Mouse (Mus musculus) midbrain, embryonic 15.5 days (tissue): ENCODE measurements at regions not wholly inside any gene's neighbourhood (a gene's known extent, or its start where the extent isn't known, plus 50 kb on each side); places are given as distances from the start of the nearest gene placed in this dataset.

Experiments used
- ATAC-seq: fragments of 200-750 bp; cut with Nextera tagmentation; replicated peaks from 2 replicates; pipeline ENCODE4 v1.8.0; 2017; ENCODE audit warnings: moderate TSS enrichment
- H3K27ac ChIP-seq: fragments of 300-500 bp; sonication (generic); 2 replicates; pipeline ENCODE4 v1.5.1; 2015; ENCODE audit warnings: mild to moderate bottlenecking, inconsistent platforms
- H3K27me3 ChIP-seq: fragments of 300-500 bp; sonication (generic); replicated peaks from 2 replicates; pipeline ENCODE4 v1.6.1; 2015; ENCODE audit warnings: inconsistent platforms
- H3K36me3 ChIP-seq: fragments of 300-500 bp; sonication (generic); replicated peaks from 2 replicates; pipeline ENCODE4 v1.6.1; 2015; ENCODE audit warnings: inconsistent platforms
- H3K4me1 ChIP-seq: fragments of 300-500 bp; sonication (generic); 2 replicates; pipeline ENCODE4 v1.6.1; 2015; ENCODE audit warnings: inconsistent platforms
- H3K4me2 ChIP-seq: fragments of 300-500 bp; sonication (generic); 2 replicates; pipeline ENCODE4 v1.6.1; 2015; ENCODE audit warnings: inconsistent platforms, mild to moderate bottlenecking, moderate library complexity
- H3K4me3 ChIP-seq: fragments of 300-500 bp; sonication (generic); 2 replicates; pipeline ENCODE4 v1.5.1; 2015; ENCODE audit warnings: mild to moderate bottlenecking, inconsistent platforms
- H3K9ac ChIP-seq: fragments of 300-500 bp; sonication (generic); 2 replicates; pipeline ENCODE4 v1.6.1; 2015; ENCODE audit warnings: mild to moderate bottlenecking, inconsistent platforms
- H3K9me3 ChIP-seq: fragments of 300-500 bp; sonication (generic); 2 replicates; pipeline ENCODE4 v1.6.1; 2016; ENCODE audit warnings: inconsistent platforms
- WGBS: fragments of 180-500 bp; shearing (Covaris S2); methylation state at CpG from one replicate; pipeline ENCODE4 v1.1.7; 2015; ENCODE audit warnings: mixed read lengths; 5-methylcytosine and 5-hydroxymethylcytosine counted together

GRCm38 (mm10) chr3:33925072-33925471 is 81.0 kb upstream of the Ccdc39 start:
- H3K4me2 ChIP-seq = no peak overlapping the region
- 77% methylated on average over 4 of the region's 4 CpGs for WGBS
- H3K9ac ChIP-seq = no peak overlapping the region
- no peaks in the 10 kb centered on the region for H3K27me3 ChIP-seq
- no peaks in the 10 kb centered on the region for H3K4me1 ChIP-seq
- no peaks in the 10 kb centered on the region for H3K36me3 ChIP-seq
- no peak for ATAC-seq
- no peak overlapping the region for H3K27ac ChIP-seq
- no peaks in the 10 kb centered on the region for H3K9me3 ChIP-seq
- no peak overlapping the region for H3K4me3 ChIP-seq

- no peaks in the 10 kb centered on the region for H3K36me3 ChIP-seq
- H3K9ac ChIP-seq = no peak overlapping the region
These were observed 64.7 kb upstream of the Fxr1 start for GRCm38 (mm10) chr3:33955064-33955463.

GRCm38 (mm10) chr3:33955854-33956624 is 63.7 kb upstream of the Fxr1 start:
- Histone ChIP-seq H3K9me3 (no peaks in the 10 kb centered on the region), H3K4me2 (peak overlapping the region; percentile 51), H3K9ac (no peak overlapping the region), H3K36me3 (no peaks in the 10 kb centered on the region), H3K27ac (no peak overlapping the region), H3K27me3 (peaks cover 12% of the 10 kb centered on the region), H3K4me3 (peak overlapping the region; percentile 23), H3K4me1 (peaks cover 11% of the 10 kb centered on the region)
- 3% methylated on average over 19 of the region's 19 CpGs for WGBS
- peak; percentile 87 for ATAC-seq

More at GRCm38 (mm10) chr3:33955064-33955463, 64.7 kb upstream of the Fxr1 start:
- H3K9me3 ChIP-seq = no peaks in the 10 kb centered on the region
- no peak overlapping the region for H3K4me3 ChIP-seq
- H3K4me2 ChIP-seq = no peak overlapping the region
- WGBS = 4% methylated on average over 6 of the region's 6 CpGs
- H3K27ac ChIP-seq = no peak overlapping the region
- peaks cover 11% of the 10 kb centered on the region for H3K4me1 ChIP-seq
- H3K27me3 ChIP-seq = peaks cover 12% of the 10 kb centered on the region
- no peak for ATAC-seq

- Histone ChIP-seq H3K4me2 (peak overlapping the region; percentile 51), H3K9ac (no peak overlapping the region), H3K4me3 (no peak overlapping the region), H3K4me1 (peaks cover 11% of the 10 kb centered on the region), H3K9me3 (no peaks in the 10 kb centered on the region), H3K27me3 (peaks cover 12% of the 10 kb centered on the region), H3K36me3 (no peaks in the 10 kb centered on the region), H3K27ac (no peak overlapping the region)
- WGBS = 41% methylated on average over 3 of the region's 3 CpGs
- ATAC-seq = peak; percentile 17; the same call in 1 of the 2 replicates
These were observed 63.1 kb upstream of the Fxr1 start for GRCm38 (mm10) chr3:33956625-33957023.

- H3K4me2 ChIP-seq = no peak overlapping the region
- H3K9me3 ChIP-seq = no peaks in the 10 kb centered on the region
- H3K27ac ChIP-seq = no peak overlapping the region
- peaks cover 11% of the 10 kb centered on the region for H3K4me1 ChIP-seq
- no peak overlapping the region for H3K4me3 ChIP-seq
- H3K36me3 ChIP-seq = no peaks in the 10 kb centered on the region
- H3K27me3 ChIP-seq = peaks cover 12% of the 10 kb centered on the region
- 86% methylated on average over 10 of the region's 10 CpGs for WGBS
- no peak overlapping the region for H3K9ac ChIP-seq
- ATAC-seq = no peak
These were observed 62.1 kb upstream of the Fxr1 start for GRCm38 (mm10) chr3:33957676-33958075.

- H3K4me3 ChIP-seq = no peak overlapping the region
- H3K9ac ChIP-seq = no peak overlapping the region
- ATAC-seq = no peak
- H3K4me1 ChIP-seq = peaks cover 11% of the 10 kb centered on the region
- H3K36me3 ChIP-seq = no peaks in the 10 kb centered on the region
- 91% methylated on average over 4 of the region's 4 CpGs for WGBS
- no peak overlapping the region for H3K27ac ChIP-seq
- no peak overlapping the region for H3K4me2 ChIP-seq
- H3K9me3 ChIP-seq = no peaks in the 10 kb centered on the region
- H3K27me3 ChIP-seq = peaks cover 12% of the 10 kb centered on the region
These were observed 61.5 kb upstream of the Fxr1 start for GRCm38 (mm10) chr3:33958216-33958615.

GRCm38 (mm10) chr3:33960211-33960610 is 59.5 kb upstream of the Fxr1 start:
- H3K9me3 ChIP-seq = no peaks in the 10 kb centered on the region
- WGBS = 56% methylated on average over 6 of the region's 6 CpGs
- no peaks in the 10 kb centered on the region for H3K36me3 ChIP-seq
- no peak for ATAC-seq
- peaks cover 11% of the 10 kb centered on the region for H3K4me1 ChIP-seq
- H3K4me3 ChIP-seq = no peak overlapping the region
- H3K27ac ChIP-seq = no peak overlapping the region
- H3K27me3 ChIP-seq = peaks cover 10% of the 10 kb centered on the region
- no peak overlapping the region for H3K9ac ChIP-seq
- H3K4me2 ChIP-seq = no peak overlapping the region

GRCm38 (mm10) chr3:33962938-33963337 is 56.8 kb upstream of the Fxr1 start:
- no peak overlapping the region for H3K4me3 ChIP-seq
- WGBS = 87% methylated on average over 5 of the region's 5 CpGs
- H3K4me1 ChIP-seq = no peaks in the 10 kb centered on the region
- no peaks in the 10 kb centered on the region for H3K36me3 ChIP-seq
- H3K9ac ChIP-seq = no peak overlapping the region
- H3K27ac ChIP-seq = no peak overlapping the region
- no peak for ATAC-seq
- H3K27me3 ChIP-seq = no peaks in the 10 kb centered on the region
- no peak overlapping the region for H3K4me2 ChIP-seq
- H3K9me3 ChIP-seq = no peaks in the 10 kb centered on the region

GRCm38 (mm10) chr3:33967184-33967583 is 52.6 kb upstream of the Fxr1 start:
- Histone ChIP-seq H3K9me3 (no peaks in the 10 kb centered on the region), H3K27me3 (no peaks in the 10 kb centered on the region), H3K27ac (no peak overlapping the region), H3K4me2 (no peak overlapping the region), H3K36me3 (no peaks in the 10 kb centered on the region), H3K4me1 (no peaks in the 10 kb centered on the region), H3K4me3 (no peak overlapping the region), H3K9ac (no peak overlapping the region)
- no peak for ATAC-seq
- 88% methylated on average over 8 of the region's 8 CpGs for WGBS
